Mouse (Mus musculus): ENCODE measurements around the gene Gm9780. TPM values are rescaled to one million over a fixed set of nuclear protein-coding genes. Genes with fewer than 3 reads are reported as not detected.
"Not testable (repeated sequence)": the region's sequence is repeated elsewhere in the genome, so short reads cannot be mapped to it uniquely, and the experiment has no call there.

The Gm9780 gene
- total RNA-seq, 2 experiments from 2014 or later = 1.7 to 3.1 TPM

DNA sequence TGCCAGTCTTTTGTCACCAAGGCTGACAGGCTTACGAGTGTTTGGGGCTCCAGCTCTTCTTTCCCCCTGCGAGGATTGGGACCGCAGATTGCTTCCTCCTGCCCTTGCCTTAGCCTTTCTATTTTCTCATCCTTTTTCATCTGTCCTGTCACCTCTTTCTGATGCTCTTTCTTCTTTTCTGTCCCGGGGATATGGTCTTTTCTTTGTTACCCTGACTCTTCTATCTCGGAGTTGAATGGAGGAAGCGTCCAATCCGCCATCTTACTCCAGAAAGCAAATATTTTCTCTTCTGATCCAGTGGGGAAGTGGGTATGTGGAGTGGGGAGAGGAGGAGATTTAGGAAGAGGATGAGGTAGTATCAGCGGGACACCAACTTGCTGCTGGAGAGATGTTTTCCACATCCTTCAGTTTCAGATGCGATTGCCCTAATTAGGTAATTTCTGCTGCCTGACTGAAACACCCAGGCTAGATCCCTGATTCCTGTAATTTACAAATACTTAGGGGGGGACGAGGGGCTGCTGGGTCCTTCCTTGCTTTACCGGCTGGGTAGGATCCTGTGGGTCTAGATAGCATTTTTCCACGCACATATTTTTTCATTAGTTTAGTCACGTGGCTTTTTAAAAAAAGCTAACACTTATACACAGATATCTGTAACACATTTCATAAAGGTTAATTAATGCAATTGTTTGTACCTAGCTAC is 63.1 kb downstream of the Gm9780 start:
- intact Hi-C loops (cut with DNase I); DNase-seq (ENCODE audit: low spot score in 2 of 2): not testable (repeated sequence)

DNA sequence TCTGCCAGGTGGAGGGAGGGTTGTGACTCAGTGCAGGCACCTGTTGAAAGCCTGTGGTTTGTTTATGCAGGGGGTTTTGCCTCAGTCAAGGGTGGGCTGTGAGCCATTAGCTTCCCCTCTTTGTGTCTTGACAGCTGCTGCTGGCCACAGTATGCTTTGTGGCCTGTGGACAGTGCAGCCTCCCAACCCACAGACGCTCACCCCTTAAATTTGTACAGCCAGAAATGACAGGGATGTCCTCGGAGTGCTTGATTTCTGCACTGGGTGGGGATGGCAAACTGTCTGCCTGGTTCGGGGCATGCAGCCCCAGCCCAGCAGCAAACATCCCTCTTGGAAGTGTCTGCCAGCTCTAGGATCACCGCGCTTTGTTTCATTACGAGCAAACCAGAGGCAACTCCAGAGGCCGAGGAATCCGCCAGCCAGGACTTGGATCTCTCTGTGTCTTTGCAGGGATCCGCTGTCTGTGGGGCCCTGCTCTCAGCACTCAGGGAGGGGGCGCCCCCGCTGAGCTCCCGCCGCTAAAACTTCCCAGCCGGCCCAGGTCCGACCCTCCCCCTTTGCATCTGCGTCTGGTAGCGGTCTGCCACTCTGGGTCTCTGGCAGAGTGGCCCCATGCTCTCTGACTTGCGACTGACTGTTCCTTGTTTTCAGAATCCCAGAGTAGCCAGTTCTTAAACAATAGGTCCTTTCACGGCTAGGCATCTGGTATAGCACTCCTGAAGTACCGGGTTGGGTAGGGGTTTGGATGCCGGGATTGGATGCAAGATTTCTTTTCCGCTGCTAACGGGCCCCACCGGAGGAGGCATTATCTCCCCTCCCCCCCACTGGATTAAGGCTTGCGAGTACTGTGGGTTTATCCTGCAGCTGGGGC is 63.9 kb downstream of the Gm9780 start, which contains the start of gene Duxbl1:
Gene Duxbl1 (plus strand): TSS at position 207 of the 871 bp plus-strand sequence.
- DNase-seq (ENCODE audit: low spot score in 2 of 2); intact Hi-C loops (cut with DNase I): not testable (repeated sequence)

Other genes with a start within 250 kb of the Gm9780 start
- 10 to 100 TPM; 32.7 to 34.8 TPM for gene Anxa11, start 200.6 kb downstream of the Gm9780 start, total RNA-seq (2021)
- not detected for gene Plac9a, start 139.6 kb downstream of the Gm9780 start, total RNA-seq (2021)
- gene Tmem254a, start 115.0 kb downstream of the Gm9780 start, total RNA-seq (2021) = 10 to 100 TPM in 1 of 2 experiments, 1 to 10 TPM in 1; 8.8 to 10.6 TPM
- gene Cphx1, start 104.4 kb downstream of the Gm9780 start, total RNA-seq (2021) = not detected
- gene Duxbl1, start 64.1 kb downstream of the Gm9780 start, total RNA-seq (2021) = under 1 TPM; 0.36 to 0.44 TPM
- gene Tmem254c, start 24.6 kb upstream of the Gm9780 start, total RNA-seq (2021) = 10 to 100 TPM; 17.4 to 29.6 TPM
- not detected for gene Cphx2, start 38.8 kb upstream of the Gm9780 start, total RNA-seq (2021)
- gene Cphx3, start 39.6 kb upstream of the Gm9780 start, total RNA-seq (2021) = not detected
- gene Duxbl2, start 75.6 kb upstream of the Gm9780 start, total RNA-seq (2021) = under 1 TPM in 1 of 2 experiments, not detected in 1; 0.17 TPM
- 1 to 10 TPM; 6.3 to 9.0 TPM for gene Plac9b, start 139.8 kb upstream of the Gm9780 start, total RNA-seq (2021)
- 10 to 100 TPM; 18.2 to 19.0 TPM for gene Tmem254b, start 164.3 kb upstream of the Gm9780 start, total RNA-seq (2021)
- gene Duxbl3, start 215.3 kb upstream of the Gm9780 start, total RNA-seq (2021) = 1 to 10 TPM in 1 of 2 experiments, under 1 TPM in 1; 0.86 to 1.0 TPM

Measured in left cerebral cortex, postnatal 36 days (tissue).